Mouse (Mus musculus) midbrain, embryonic 14.5 days (tissue): ENCODE measurements around the gene Gm44965. TPM values are rescaled to one million over a fixed set of nuclear protein-coding genes. Genes with fewer than 3 reads are reported as not detected.
"Not testable (repeated sequence)": the region's sequence is repeated elsewhere in the genome, so short reads cannot be mapped to it uniquely, and the experiment has no call there.

Experiments
- ATAC-seq: fragments of 200-750 bp; cut with Nextera tagmentation; 2 replicates; pipeline ENCODE4 v1.8.0; 2017; ENCODE audit warnings: moderate number of reproducible peaks, moderate library complexity; ENCODE audit not compliant: low FRiP score, low TSS enrichment
- DNase-seq: peaks from one replicate; pipeline ENCODE4 v3.0.0-alpha.2; 2015
- H3K27ac ChIP-seq: fragments of 300-500 bp; sonication (generic); replicated peaks from 2 replicates; pipeline ENCODE4 v1.5.1; 2014; ENCODE audit warnings: mild to moderate bottlenecking, low read depth, low read length, moderate library complexity
- H3K27me3 ChIP-seq: fragments of 300-500 bp; sonication (generic); 2 replicates; pipeline ENCODE4 v1.6.1; 2014; ENCODE audit warnings: low read length, control low read depth, mixed read lengths; ENCODE audit not compliant: control insufficient read depth, insufficient read depth
- H3K36me3 ChIP-seq: fragments of 300-500 bp; sonication (generic); 2 replicates; pipeline ENCODE4 v1.6.1; 2014; ENCODE audit warnings: low read length, control low read depth; ENCODE audit not compliant: control insufficient read depth, insufficient read depth
- H3K4me1 ChIP-seq: fragments of 300-500 bp; sonication (generic); 2 replicates; pipeline ENCODE4 v1.6.1; 2014; ENCODE audit warnings: mild to moderate bottlenecking, antibody characterized with exemption, low read length, control low read depth; ENCODE audit not compliant: control insufficient read depth, insufficient read depth
- H3K4me2 ChIP-seq: fragments of 300-500 bp; sonication (generic); 2 replicates; pipeline ENCODE4 v1.6.1; 2014; ENCODE audit warnings: mild to moderate bottlenecking, low read length, moderate library complexity
- H3K4me3 ChIP-seq: fragments of 300-500 bp; sonication (generic); replicated peaks from 2 replicates; pipeline ENCODE4 v1.5.1; 2014; ENCODE audit warnings: low read depth, low read length
- H3K9ac ChIP-seq: fragments of 300-500 bp; sonication (generic); replicated peaks from 2 replicates; pipeline ENCODE4 v1.6.1; 2014; ENCODE audit warnings: mild to moderate bottlenecking, low read length, moderate library complexity
- H3K9me3 ChIP-seq: fragments of 300-500 bp; sonication (generic); 2 replicates; pipeline ENCODE4 v1.6.1; 2016; ENCODE audit warnings: low read length, control low read depth, mixed read lengths; ENCODE audit not compliant: control insufficient read depth
- WGBS: fragments of 180-500 bp; shearing (Covaris S2); extraction: QIAGEN DNeasy Blood & Tissue Kit; methylation state at CpG from one replicate; pipeline ENCODE4 v1.1.7; 2014; 5-methylcytosine and 5-hydroxymethylcytosine counted together
- polyA plus RNA-seq: library from polyadenylated mRNA; unstranded; fragments of >200 nt; fragmentation: Nextera tagmentation; extraction: Ambion mirVana; gene quantifications from 2 replicates; pipeline ENCODE4 v1.2.1, GENCODE M21; 2014

Gm44965 gene
- polyA plus RNA-seq, 1 experiment from 2014 or later = not detected

- no peak for ATAC-seq
- no peaks in the 10 kb centered on the region for H3K27me3 ChIP-seq
- WGBS = 66% methylated on average over 2 of the region's 2 CpGs
- peaks cover 3% of the 10 kb centered on the region; the same call in 1 of the 2 replicates for H3K36me3 ChIP-seq
- no peaks in the 10 kb centered on the region for H3K9me3 ChIP-seq
- H3K4me2 ChIP-seq = no peak overlapping the region
- H3K27ac ChIP-seq = no peak overlapping the region
- H3K4me1 ChIP-seq = peaks cover 1% of the 10 kb centered on the region
- no peak for DNase-seq
- no peak overlapping the region for H3K9ac ChIP-seq
- H3K4me3 ChIP-seq = no peak overlapping the region
Observed at GRCm38 (mm10) chr6:48608124-48608523, 14.4 kb downstream of the Gm44965 start.

- H3K36me3 ChIP-seq = peaks cover 17% of the 10 kb centered on the region
- no peak overlapping the region for H3K4me2 ChIP-seq
- WGBS = 59% methylated on average over 7 of the region's 7 CpGs
- ATAC-seq (no peak), DNase-seq (no peak)
- no peaks in the 10 kb centered on the region for H3K27me3 ChIP-seq
- no peak overlapping the region for H3K4me3 ChIP-seq
- H3K4me1 ChIP-seq = no peaks in the 10 kb centered on the region
- no peak overlapping the region for H3K27ac ChIP-seq
- no peaks in the 10 kb centered on the region for H3K9me3 ChIP-seq
- no peak overlapping the region for H3K9ac ChIP-seq
Observed at GRCm38 (mm10) chr6:48609512-48609911, 15.8 kb downstream of the Gm44965 start.

- Histone ChIP-seq H3K36me3 (peaks cover 24% of the 10 kb centered on the region), H3K4me2 (no peak overlapping the region), H3K4me3 (no peak overlapping the region), H3K27ac (no peak overlapping the region), H3K9me3 (no peaks in the 10 kb centered on the region), H3K4me1 (no peaks in the 10 kb centered on the region), H3K27me3 (no peaks in the 10 kb centered on the region), H3K9ac (no peak overlapping the region)
- ATAC-seq (no peak), DNase-seq (no peak)
- 83% methylated on average over 3 of the region's 3 CpGs for WGBS
Observed at GRCm38 (mm10) chr6:48610657-48611056, 16.9 kb downstream of the Gm44965 start.

- WGBS = 90% methylated on average over 4 of the region's 4 CpGs
- Histone ChIP-seq H3K4me3 (no peak overlapping the region), H3K36me3 (peaks cover 31% of the 10 kb centered on the region), H3K9me3 (no peaks in the 10 kb centered on the region), H3K27ac (no peak overlapping the region), H3K9ac (no peak overlapping the region), H3K4me2 (no peak overlapping the region), H3K27me3 (no peaks in the 10 kb centered on the region), H3K4me1 (no peaks in the 10 kb centered on the region)
- DNase-seq (no peak), ATAC-seq (no peak)
Observed at GRCm38 (mm10) chr6:48613464-48613863, 19.7 kb downstream of the Gm44965 start.

GRCm38 (mm10) chr6:48614756-48615155 lies 21.0 kb downstream of the Gm44965 start:
- ATAC-seq = no peak
- H3K36me3 ChIP-seq = peaks cover 40% of the 10 kb centered on the region
- no peak overlapping the region for H3K27ac ChIP-seq
- H3K4me2 ChIP-seq = no peak overlapping the region
- no peak overlapping the region for H3K4me3 ChIP-seq
- no peak for DNase-seq
- H3K9ac ChIP-seq = no peak overlapping the region
- no peaks in the 10 kb centered on the region for H3K9me3 ChIP-seq
- H3K27me3 ChIP-seq = no peaks in the 10 kb centered on the region
- WGBS = 96% methylated on average over 5 of the region's 5 CpGs
- no peaks in the 10 kb centered on the region for H3K4me1 ChIP-seq

- Histone ChIP-seq H3K9me3 (no peaks in the 10 kb centered on the region), H3K9ac (no peak overlapping the region), H3K27me3 (no peaks in the 10 kb centered on the region), H3K4me3 (no peak overlapping the region), H3K4me2 (no peak overlapping the region), H3K27ac (no peak overlapping the region), H3K36me3 (peaks cover 39% of the 10 kb centered on the region), H3K4me1 (no peaks in the 10 kb centered on the region)
- DNase-seq (no peak), ATAC-seq (no peak)
- 95% methylated on average over 30 of the region's 30 CpGs for WGBS
Observed at GRCm38 (mm10) chr6:48620031-48620430, 26.3 kb downstream of the Gm44965 start.

- H3K4me1 ChIP-seq, H3K4me2 ChIP-seq, H3K9ac ChIP-seq, H3K27ac ChIP-seq, ATAC-seq, DNase-seq, H3K4me3 ChIP-seq, H3K27me3 ChIP-seq, H3K9me3 ChIP-seq: not testable (repeated sequence)
- peaks cover 30% of the 10 kb centered on the region for H3K36me3 ChIP-seq
- 84% methylated on average over 8 of the region's 8 CpGs for WGBS
Observed at GRCm38 (mm10) chr6:48622186-48622843, 28.6 kb downstream of the Gm44965 start.

- ATAC-seq = no peak
- 38% methylated on average over 1 of the region's 1 CpGs for WGBS
Observed at GRCm38 (mm10) chr6:48623460-48623859, 29.7 kb downstream of the Gm44965 start.

GRCm38 (mm10) chr6:48626464-48626863 lies 32.7 kb downstream of the Gm44965 start, which contains the start of gene AI854703:
Gene AI854703 (plus strand): TSS chr6:48626764.
- no peak for ATAC-seq
- WGBS = 27% methylated on average over 8 of the region's 8 CpGs
- peaks cover 16% of the 10 kb centered on the region for H3K27me3 ChIP-seq

More at GRCm38 (mm10) chr6:48623460-48623859, 29.7 kb downstream of the Gm44965 start:
- H3K4me3 ChIP-seq = no peak overlapping the region
- no peak overlapping the region for H3K27ac ChIP-seq
- no peaks in the 10 kb centered on the region for H3K9me3 ChIP-seq
- no peak for DNase-seq
- H3K4me2 ChIP-seq = no peak overlapping the region
- H3K27me3 ChIP-seq = peaks cover 12% of the 10 kb centered on the region
- peaks cover 30% of the 10 kb centered on the region for H3K36me3 ChIP-seq
- no peak overlapping the region for H3K9ac ChIP-seq
- 0 out of 2 replicates have a peak, but pooled peaks cover 3% of the 10 kb centered on the region for H3K4me1 ChIP-seq

More at GRCm38 (mm10) chr6:48626464-48626863, 32.7 kb downstream of the Gm44965 start, which contains the start of gene AI854703:
- peaks cover 7% of the 10 kb centered on the region; the same call in 1 of the 2 replicates for H3K4me1 ChIP-seq
- no peak within 1 kb of the TSS for H3K27ac ChIP-seq
- H3K36me3 ChIP-seq = 0 out of 2 replicates have a peak, but pooled peaks cover 5% of the 10 kb centered on the region
- peak within 1 kb of the TSS; percentile 40 for H3K4me3 ChIP-seq
- peak within 1 kb of the TSS; percentile 75 for H3K4me2 ChIP-seq
- peak within 1 kb of the TSS; percentile 32 for H3K9ac ChIP-seq
- no peak for DNase-seq
- H3K9me3 ChIP-seq = no peaks in the 10 kb centered on the region
